Mouse (Mus musculus) forebrain, embryonic 13.5 days (tissue): ENCODE results near the gene Dkk2. TPM values are rescaled to one million over a fixed set of nuclear protein-coding genes. Genes with fewer than 3 reads are reported as not detected.
"Not testable (repeated sequence)": the region's sequence is repeated elsewhere in the genome, so short reads cannot be mapped to it uniquely, and the experiment has no call there.

ENCODE experiments used
- ATAC-seq: fragments of 200-750 bp; cut with Nextera tagmentation; 2 replicates; pipeline ENCODE4 v1.8.0; 2017
- H3K27ac ChIP-seq: fragments of 300-500 bp; sonication (generic); 2 replicates; pipeline ENCODE4 v1.5.1; 2015; ENCODE audit warnings: inconsistent platforms, mild to moderate bottlenecking, moderate library complexity
- H3K27me3 ChIP-seq: fragments of 300-500 bp; sonication (generic); 2 replicates; pipeline ENCODE4 v1.6.1; 2015; ENCODE audit warnings: mild to moderate bottlenecking, inconsistent platforms
- H3K36me3 ChIP-seq: fragments of 300-500 bp; sonication (generic); 2 replicates; pipeline ENCODE4 v1.6.1; 2015; ENCODE audit warnings: mild to moderate bottlenecking, inconsistent platforms; ENCODE audit not compliant: poor library complexity, severe bottlenecking
- H3K4me1 ChIP-seq: fragments of 300-500 bp; sonication (generic); 2 replicates; pipeline ENCODE4 v1.6.1; 2015; ENCODE audit warnings: inconsistent platforms
- H3K4me2 ChIP-seq: fragments of 300-500 bp; sonication (generic); 2 replicates; pipeline ENCODE4 v1.6.1; 2015; ENCODE audit warnings: inconsistent platforms, mild to moderate bottlenecking, moderate library complexity
- H3K4me3 ChIP-seq: fragments of 300-500 bp; sonication (generic); 2 replicates; pipeline ENCODE4 v1.5.1; 2015; ENCODE audit warnings: mild to moderate bottlenecking, inconsistent platforms
- H3K9ac ChIP-seq: fragments of 300-500 bp; sonication (generic); 2 replicates; pipeline ENCODE4 v1.6.1; 2015; ENCODE audit warnings: mild to moderate bottlenecking, inconsistent platforms
- H3K9me3 ChIP-seq: fragments of 300-500 bp; sonication (generic); replicated peaks from 2 replicates; pipeline ENCODE4 v1.6.1; 2016; ENCODE audit warnings: inconsistent platforms
- whole genome bisulfite sequencing: fragments of 180-500 bp; shearing (Covaris S2); methylation state at CpG from one replicate; pipeline ENCODE4 v1.1.7; 2015; 5-methylcytosine and 5-hydroxymethylcytosine counted together
- polyA plus RNA-seq: library from polyadenylated mRNA; unstranded; fragments of >200 nt; fragmentation: Nextera tagmentation; extraction: Ambion mirVana; gene quantifications from 2 replicates; pipeline ENCODE4 v1.2.1, GENCODE M21; 2015

Gene Dkk2
- polyA plus RNA-seq = 1.9 and 2.1 TPM in 2 replicates

DNA sequence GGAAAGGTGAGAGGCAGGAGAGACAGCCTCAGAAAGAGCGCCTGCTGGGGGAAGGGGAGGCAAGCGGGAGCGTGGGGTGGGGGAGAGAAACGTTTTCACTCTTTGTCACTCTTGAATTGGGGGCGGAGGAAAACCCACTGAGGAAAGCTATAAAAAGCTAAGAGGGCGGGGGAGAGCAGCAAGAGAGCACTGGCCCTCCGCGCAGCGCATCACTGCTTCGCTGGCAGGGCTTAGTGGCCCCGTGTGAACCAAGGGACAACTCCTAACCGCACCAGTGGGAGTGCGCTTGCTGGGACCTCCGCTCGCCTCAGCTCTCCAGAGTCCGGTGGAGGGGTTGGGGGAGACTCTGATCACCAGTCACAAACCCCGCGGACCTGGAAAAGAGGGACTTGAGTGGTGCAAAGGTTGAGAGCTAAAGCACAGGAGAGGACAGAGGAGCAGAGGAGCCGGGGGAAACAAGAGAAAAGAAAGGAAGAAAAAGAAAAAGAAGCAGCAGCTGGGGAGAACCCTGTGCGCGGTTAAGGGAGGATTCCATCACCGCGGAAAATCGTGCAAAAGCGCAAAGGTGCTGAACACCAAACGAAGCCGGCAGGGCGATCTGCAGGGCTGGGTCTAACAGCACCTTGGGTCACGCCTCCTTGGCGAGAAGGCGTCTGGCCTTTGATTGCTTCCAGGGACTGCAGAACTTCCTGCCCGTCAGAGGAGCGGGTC, at the start of gene Dkk2:
Gene Dkk2, plus strand, starts transcription at position 181 of the 711 bp plus-strand sequence.
- no peak within 1 kb of the TSS for H3K27ac ChIP-seq
- no peaks in the 10 kb centered on the region for H3K9me3 ChIP-seq
- H3K4me2 ChIP-seq = peak within 1 kb of the TSS; percentile 92
- H3K9ac ChIP-seq = peak within 1 kb of the TSS; percentile 55
- ATAC-seq = peak; percentile 62
- no peaks in the 10 kb centered on the region for H3K36me3 ChIP-seq
- peaks cover 34% of the 10 kb centered on the region for H3K4me1 ChIP-seq
- peaks cover 34% of the 10 kb centered on the region for H3K27me3 ChIP-seq
- H3K4me3 ChIP-seq = peak within 1 kb of the TSS; percentile 49
- under 1% methylated on average over 33 of the region's 33 CpGs for whole genome bisulfite sequencing

DNA sequence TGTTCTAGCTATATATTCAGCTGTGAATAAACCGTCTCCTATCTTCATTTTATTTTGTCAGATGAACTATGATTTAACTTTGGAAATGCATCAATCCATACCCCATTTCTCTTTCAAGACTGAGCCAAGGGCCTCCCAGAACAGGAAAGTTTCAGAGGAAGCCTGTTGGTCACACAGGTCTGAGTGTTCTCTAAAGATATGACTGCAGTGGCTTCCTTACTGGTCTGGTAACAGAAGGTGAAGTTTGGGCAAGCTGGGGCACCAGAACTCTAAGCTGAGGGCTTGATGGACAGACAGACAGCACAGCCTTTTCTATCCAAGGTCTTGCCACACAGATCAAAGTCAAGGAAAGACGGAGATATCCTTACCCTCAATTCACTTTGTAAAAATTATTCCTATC, 48.4 kb upstream of the Dkk2 start:
- Histone ChIP-seq H3K9me3 (no peaks in the 10 kb centered on the region), H3K4me2 (no peak overlapping the region), H3K4me3 (no peak overlapping the region), H3K9ac (no peak overlapping the region), H3K36me3 (no peaks in the 10 kb centered on the region), H3K27me3 (no peaks in the 10 kb centered on the region), H3K27ac (no peak overlapping the region), H3K4me1 (peaks cover 15% of the 10 kb centered on the region; the same call in 1 of the 2 replicates)
- WGBS = 93% methylated on average over 2 of the region's 2 CpGs
- ATAC-seq = no peak

DNA sequence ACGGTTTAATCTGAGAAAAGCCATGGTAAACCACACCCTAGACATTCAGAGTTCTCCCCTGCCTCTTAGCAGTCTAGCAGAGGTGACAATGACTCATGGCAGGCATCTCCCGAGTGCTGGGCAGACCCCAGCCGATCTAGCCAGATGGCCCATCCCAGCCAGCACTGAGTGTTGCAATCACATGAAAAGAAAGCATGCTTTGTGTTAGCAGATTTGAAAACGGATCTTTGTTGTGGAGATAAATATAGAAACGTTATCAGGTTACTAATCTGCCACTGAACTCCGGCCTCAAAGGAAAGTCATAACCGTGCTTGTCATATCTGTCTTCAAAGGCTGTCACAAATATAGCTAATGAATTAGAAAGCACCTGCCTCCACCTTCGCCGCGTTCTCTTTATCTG, 47.4 kb upstream of the Dkk2 start:
- 43% methylated on average over 10 of the region's 10 CpGs for whole genome bisulfite sequencing
- peaks cover 15% of the 10 kb centered on the region; the same call in 1 of the 2 replicates for H3K4me1 ChIP-seq
- H3K9ac ChIP-seq = no peak overlapping the region
- no peak overlapping the region for H3K27ac ChIP-seq
- H3K9me3 ChIP-seq = no peaks in the 10 kb centered on the region
- peak; percentile 64 for ATAC-seq
- H3K4me2 ChIP-seq = no peak overlapping the region
- no peaks in the 10 kb centered on the region for H3K27me3 ChIP-seq
- no peaks in the 10 kb centered on the region for H3K36me3 ChIP-seq
- H3K4me3 ChIP-seq = no peak overlapping the region

DNA sequence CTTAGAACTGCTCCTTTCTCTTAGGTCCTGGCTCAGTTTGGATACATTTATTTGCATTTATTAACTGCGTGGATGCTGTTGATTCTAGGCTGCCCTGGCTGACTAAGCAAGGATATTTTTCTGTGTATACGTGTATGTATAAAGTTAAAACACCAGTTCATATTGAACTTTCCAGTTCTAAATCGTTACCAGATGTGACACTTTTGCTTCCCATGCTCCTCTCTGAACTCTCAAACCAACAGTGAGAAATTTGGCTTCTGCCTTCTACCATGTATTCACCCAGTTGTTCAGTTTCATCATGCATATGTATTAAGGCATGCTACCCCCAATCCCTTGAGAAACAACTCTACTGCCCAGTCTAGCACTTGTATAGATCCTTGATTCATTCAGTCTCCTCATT, 45.0 kb upstream of the Dkk2 start:
- Histone ChIP-seq H3K9ac (no peak overlapping the region), H3K27ac (no peak overlapping the region), H3K4me1 (0 out of 2 replicates have a peak, but pooled peaks cover 6% of the 10 kb centered on the region), H3K9me3 (no peaks in the 10 kb centered on the region), H3K4me2 (no peak overlapping the region), H3K4me3 (no peak overlapping the region), H3K36me3 (no peaks in the 10 kb centered on the region), H3K27me3 (no peaks in the 10 kb centered on the region)
- ATAC-seq = no peak
- WGBS = 82% methylated on average over 3 of the region's 3 CpGs

DNA sequence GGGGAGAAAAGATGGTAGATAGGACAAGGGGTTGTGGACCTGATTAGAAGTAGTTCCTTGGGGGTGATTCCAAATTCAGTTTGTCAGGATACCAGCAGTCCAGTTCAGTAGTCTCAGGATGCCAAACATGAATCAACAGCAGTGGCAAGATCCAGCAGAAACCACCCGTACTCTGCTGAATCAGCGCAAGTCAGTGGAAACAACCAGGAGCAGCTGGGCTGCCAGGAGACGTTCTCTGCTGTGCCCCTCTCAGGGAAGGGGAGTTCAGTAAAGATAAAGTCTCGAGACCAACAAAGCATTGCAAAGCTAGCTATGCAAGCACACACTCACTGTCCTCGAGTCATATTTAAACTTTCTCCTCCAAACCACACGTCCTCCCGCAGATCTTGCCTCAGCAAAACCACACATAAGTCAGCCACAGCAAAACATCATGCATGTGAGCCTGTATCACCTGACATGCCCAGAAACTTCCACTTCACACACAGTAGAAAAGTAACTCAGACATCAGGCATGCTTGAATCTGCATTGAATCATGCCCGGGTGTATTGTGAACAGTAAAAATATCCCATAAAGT, 34.1 kb upstream of the Dkk2 start:
- Histone ChIP-seq H3K27ac (no peak overlapping the region), H3K9me3 (0 out of 2 replicates have a peak, but pooled peaks cover 4% of the 10 kb centered on the region), H3K4me3 (no peak overlapping the region), H3K9ac (no peak overlapping the region), H3K4me1 (no peaks in the 10 kb centered on the region), H3K4me2 (no peak overlapping the region), H3K27me3 (no peaks in the 10 kb centered on the region), H3K36me3 (no peaks in the 10 kb centered on the region)
- WGBS = 94% methylated on average over 8 of the region's 8 CpGs
- no peak for ATAC-seq

DNA sequence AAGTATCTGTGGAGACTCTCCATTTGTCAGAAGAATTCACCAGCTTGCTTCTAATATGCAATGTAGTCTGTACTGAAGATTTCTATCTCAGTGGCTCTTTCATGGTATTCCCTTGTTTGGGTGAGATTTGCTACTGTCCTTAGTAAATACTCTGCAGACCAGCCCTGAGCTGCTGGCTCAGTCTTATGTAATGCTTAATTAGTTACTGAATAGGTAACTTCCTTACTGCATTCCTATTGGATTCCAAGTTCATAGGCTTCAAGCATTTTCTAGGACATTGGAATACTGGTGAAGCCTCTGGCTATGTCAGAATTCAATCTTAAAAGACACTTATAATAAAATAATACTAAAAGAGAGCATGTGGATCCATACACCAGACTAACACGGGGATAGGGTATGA, 22.3 kb upstream of the Dkk2 start:
- H3K9me3 ChIP-seq, ATAC-seq, H3K27ac ChIP-seq, H3K4me2 ChIP-seq, H3K9ac ChIP-seq, H3K4me1 ChIP-seq, H3K4me3 ChIP-seq, H3K27me3 ChIP-seq, H3K36me3 ChIP-seq: not testable (repeated sequence)
- 68% methylated on average over 1 of the region's 1 CpGs for WGBS

DNA sequence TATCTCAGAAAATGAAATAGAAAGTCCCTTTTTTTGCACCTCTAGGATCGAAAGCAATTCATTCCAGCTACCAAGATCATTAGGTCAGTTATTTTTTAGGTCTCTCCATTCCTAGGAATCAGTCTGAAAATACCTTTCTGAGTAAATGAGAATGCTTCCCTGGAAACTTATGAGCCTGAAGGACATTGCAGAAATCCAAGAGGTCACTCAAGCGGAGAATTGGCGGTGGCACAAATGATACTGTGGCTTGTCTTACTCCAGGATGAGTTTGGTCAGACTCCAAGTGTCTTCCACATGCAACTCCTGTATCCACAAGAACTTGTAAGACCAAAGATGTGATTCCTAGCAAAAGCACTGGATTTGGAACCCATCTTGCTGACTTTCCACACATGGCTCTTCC, 21.7 kb upstream of the Dkk2 start:
- Histone ChIP-seq H3K4me1 (no peaks in the 10 kb centered on the region), H3K9me3 (no peaks in the 10 kb centered on the region), H3K4me3 (no peak overlapping the region), H3K27ac (no peak overlapping the region), H3K36me3 (no peaks in the 10 kb centered on the region), H3K4me2 (no peak overlapping the region), H3K27me3 (no peaks in the 10 kb centered on the region), H3K9ac (no peak overlapping the region)
- ATAC-seq = no peak
- 92% methylated on average over 3 of the region's 3 CpGs for WGBS

DNA sequence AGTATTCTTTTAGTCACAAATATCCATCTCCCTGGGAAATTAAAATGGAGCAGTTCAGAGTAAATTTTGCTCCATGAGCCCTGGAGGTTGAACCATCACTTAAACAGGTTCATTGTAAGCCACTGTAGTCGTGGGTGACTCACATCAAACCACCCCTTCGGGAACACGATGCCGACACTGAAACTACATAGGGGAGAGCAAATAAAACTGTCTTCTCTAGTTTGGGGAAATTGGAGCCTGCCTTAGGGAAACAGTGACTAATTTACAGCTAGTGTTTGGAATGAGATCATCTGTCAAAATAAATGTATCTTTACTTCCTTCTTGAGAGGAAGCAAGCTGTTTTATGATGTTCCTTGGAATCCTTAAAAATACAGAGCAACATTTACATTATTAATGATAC, 21.1 kb upstream of the Dkk2 start:
- ATAC-seq = no peak
- H3K4me2 ChIP-seq = no peak overlapping the region
- H3K36me3 ChIP-seq = no peaks in the 10 kb centered on the region
- 96% methylated on average over 4 of the region's 4 CpGs for WGBS
- H3K27me3 ChIP-seq = no peaks in the 10 kb centered on the region
- no peak overlapping the region for H3K27ac ChIP-seq
- H3K9ac ChIP-seq = no peak overlapping the region
- H3K9me3 ChIP-seq = no peaks in the 10 kb centered on the region
- H3K4me1 ChIP-seq = no peaks in the 10 kb centered on the region
- H3K4me3 ChIP-seq = no peak overlapping the region

DNA sequence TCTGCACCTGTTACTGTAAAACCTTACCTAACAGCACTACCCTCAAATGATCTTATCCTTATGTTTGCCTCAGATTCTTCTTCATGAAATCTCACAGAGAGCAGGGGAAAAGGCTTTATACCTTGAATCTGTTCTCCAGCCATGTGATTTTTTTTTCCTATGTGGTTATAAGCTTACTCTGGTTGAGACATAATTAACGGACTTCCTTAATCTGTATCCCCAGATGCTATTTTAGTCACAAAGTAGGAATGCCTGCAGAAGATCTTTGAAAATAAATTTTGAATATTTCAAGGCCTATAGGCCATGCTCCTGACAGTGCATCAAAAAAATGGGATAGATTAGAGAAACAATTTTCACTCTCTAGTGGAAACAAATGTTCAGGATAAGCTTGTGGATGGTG, 20.2 kb upstream of the Dkk2 start:
- ATAC-seq = no peak
- Histone ChIP-seq H3K4me1 (no peaks in the 10 kb centered on the region), H3K9me3 (no peaks in the 10 kb centered on the region), H3K4me3 (no peak overlapping the region), H3K4me2 (no peak overlapping the region), H3K36me3 (no peaks in the 10 kb centered on the region), H3K27me3 (no peaks in the 10 kb centered on the region), H3K27ac (no peak overlapping the region), H3K9ac (no peak overlapping the region)
- WGBS = 92% methylated on average over 1 of the region's 1 CpGs

DNA sequence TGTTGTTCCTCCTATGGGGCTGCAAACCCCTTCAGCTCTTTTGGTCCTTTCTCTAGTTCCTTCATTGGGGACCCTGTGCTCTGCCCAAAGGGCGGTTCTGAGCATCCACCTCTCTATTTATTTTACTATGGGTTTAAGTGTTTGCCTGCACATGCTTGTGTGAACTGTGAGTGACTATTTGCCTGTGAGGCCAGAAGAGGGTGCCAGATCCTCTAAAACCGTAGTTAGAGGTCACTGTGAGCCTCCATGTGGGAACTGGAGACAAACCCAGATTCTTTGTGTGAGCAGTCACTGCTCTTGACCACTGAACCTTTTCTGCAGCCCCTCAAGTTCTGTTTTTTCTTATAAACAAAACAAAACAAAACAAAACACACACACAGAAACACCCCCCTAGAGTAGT, 14.1 kb upstream of the Dkk2 start:
- no peak for ATAC-seq

DNA sequence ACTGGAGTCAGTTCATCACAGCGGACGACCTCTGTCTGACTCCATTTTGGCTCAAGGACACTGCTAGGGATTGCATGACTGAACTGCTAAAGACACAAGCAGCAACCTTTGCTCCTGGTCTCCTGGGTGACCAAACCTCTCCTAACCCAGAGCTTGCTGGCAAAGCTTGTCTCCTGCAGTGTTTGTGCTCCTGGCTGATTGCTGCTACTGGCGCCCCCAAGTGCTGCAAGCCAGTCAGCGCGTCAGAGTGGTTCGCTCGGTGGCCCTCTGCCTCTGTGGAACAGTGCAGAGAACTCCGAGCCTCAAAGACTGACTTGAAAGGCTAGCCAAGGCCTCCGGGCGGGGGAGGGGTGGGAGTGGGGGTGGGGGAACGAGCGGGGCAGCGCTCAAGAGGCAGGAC, 1.1 kb upstream of the Dkk2 start:
- Histone ChIP-seq H3K4me1 (peaks cover 34% of the 10 kb centered on the region), H3K27ac (no peak overlapping the region), H3K4me3 (peak overlapping the region; percentile 49), H3K9me3 (no peaks in the 10 kb centered on the region), H3K9ac (peak overlapping the region; percentile 34; the same call in 1 of the 2 replicates), H3K27me3 (peaks cover 34% of the 10 kb centered on the region), H3K4me2 (peak overlapping the region; percentile 92), H3K36me3 (no peaks in the 10 kb centered on the region)
- WGBS = 4% methylated on average over 13 of the region's 13 CpGs
- ATAC-seq = peak; percentile 75

More for the DNA sequence above, 14.1 kb upstream of the Dkk2 start:
- Histone ChIP-seq H3K27ac (no peak overlapping the region), H3K36me3 (no peaks in the 10 kb centered on the region), H3K9me3 (no peaks in the 10 kb centered on the region), H3K9ac (no peak overlapping the region), H3K4me2 (no peak overlapping the region), H3K27me3 (no peaks in the 10 kb centered on the region), H3K4me3 (no peak overlapping the region), H3K4me1 (no peaks in the 10 kb centered on the region)
- WGBS = 54% methylated on average over 2 of the region's 2 CpGs

DNA sequence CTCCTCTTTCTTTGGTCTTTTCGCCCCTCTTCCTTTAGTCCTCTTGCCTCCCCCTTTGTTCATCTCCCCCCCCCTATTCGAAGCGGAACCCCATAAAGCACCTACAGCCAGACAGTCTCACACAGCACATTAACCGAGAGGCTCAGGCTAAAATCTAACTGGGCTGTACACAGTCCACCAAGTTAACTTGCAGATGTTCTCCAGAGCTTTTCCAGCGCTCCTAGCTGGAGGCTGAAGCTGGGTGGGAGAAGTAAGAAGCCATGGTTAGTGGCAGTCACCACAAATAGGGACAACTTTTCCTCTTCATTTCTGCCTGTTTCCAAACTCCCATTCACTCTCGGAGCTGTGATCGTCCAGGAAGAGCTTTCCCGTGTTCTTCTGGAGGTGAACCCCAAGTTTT, 412 bp upstream of the Dkk2 start:
- H3K36me3 ChIP-seq = no peaks in the 10 kb centered on the region
- peaks cover 34% of the 10 kb centered on the region for H3K27me3 ChIP-seq
- H3K9ac ChIP-seq = peak overlapping the region; percentile 55; the same call in 1 of the 2 replicates
- no peaks in the 10 kb centered on the region for H3K9me3 ChIP-seq
- peak overlapping the region; percentile 49 for H3K4me3 ChIP-seq
- 1% methylated on average over 8 of the region's 8 CpGs for WGBS
- no peak for ATAC-seq
- H3K4me2 ChIP-seq = peak overlapping the region; percentile 92
- H3K27ac ChIP-seq = no peak overlapping the region
- peaks cover 34% of the 10 kb centered on the region for H3K4me1 ChIP-seq
